Mouse (Mus musculus) heart, postnatal 0 days (tissue): Measurements from ENCODE around the gene Ext2. TPM values are rescaled to one million over a fixed set of nuclear protein-coding genes. Genes with fewer than 3 reads are reported as not detected.

ENCODE experiments used
- ATAC-seq: fragments of 200-750 bp; cut with Nextera tagmentation; 2 replicates; pipeline ENCODE4 v1.8.0; 2017; ENCODE audit warnings: low read depth, moderate number of reproducible peaks, moderate library complexity; ENCODE audit not compliant: insufficient read depth
- DNase-seq: peaks from one replicate; pipeline ENCODE4 v3.0.0-alpha.2; 2016; ENCODE audit warnings: low spot score
- H3K27ac ChIP-seq: fragments of 300-500 bp; sonication (generic); 2 replicates; pipeline ENCODE4 v1.5.1; 2014; ENCODE audit warnings: low read depth, mild to moderate bottlenecking
- H3K27me3 ChIP-seq: fragments of 300-500 bp; sonication (generic); 2 replicates; pipeline ENCODE4 v1.6.1; 2014; ENCODE audit warnings: low read length, mixed read lengths; ENCODE audit not compliant: control insufficient read depth, insufficient read depth
- H3K36me3 ChIP-seq: fragments of 300-500 bp; sonication (generic); replicated peaks from 2 replicates; pipeline ENCODE4 v1.6.1; 2014; ENCODE audit warnings: low read length, mixed read lengths; ENCODE audit not compliant: control insufficient read depth, insufficient read depth
- H3K4me1 ChIP-seq: fragments of 300-500 bp; sonication (generic); 2 replicates; pipeline ENCODE4 v1.6.1; 2014; ENCODE audit warnings: antibody characterized with exemption; ENCODE audit not compliant: control insufficient read depth, insufficient read depth
- H3K4me2 ChIP-seq: fragments of 300-500 bp; sonication (generic); 2 replicates; pipeline ENCODE4 v1.6.1; 2014; ENCODE audit warnings: low read depth, mild to moderate bottlenecking, low read length, moderate library complexity
- H3K4me3 ChIP-seq: fragments of 300-500 bp; sonication (generic); 2 replicates; pipeline ENCODE4 v1.5.1; 2014; ENCODE audit warnings: low read depth, low read length
- H3K9ac ChIP-seq: fragments of 300-500 bp; sonication (generic); replicated peaks from 2 replicates; pipeline ENCODE4 v1.6.1; 2014; ENCODE audit warnings: low read depth, low read length, mixed read lengths
- H3K9me3 ChIP-seq: fragments of 300-500 bp; sonication (generic); replicated peaks from 2 replicates; pipeline ENCODE4 v1.6.1; 2016; ENCODE audit warnings: low read length; ENCODE audit not compliant: control insufficient read depth
- CTCF ChIP-seq: IDR thresholded peaks from 2 replicates; pipeline ENCODE4 v1.5.1; 2016; ENCODE audit warnings: antibody characterized with exemption, control low read depth, low read depth
- EP300 ChIP-seq: IDR thresholded peaks from 2 replicates; pipeline ENCODE4 v1.6.1; 2016; ENCODE audit warnings: antibody characterized with exemption, low read depth
- WGBS: fragments of 180-500 bp; shearing (Covaris S2); extraction: QIAGEN DNeasy Blood & Tissue Kit; methylation state at CpG from one replicate; pipeline ENCODE4 v1.1.7; 2014; 5-methylcytosine and 5-hydroxymethylcytosine counted together
- polyA plus RNA-seq: library from polyadenylated mRNA; unstranded; fragments of >200 nt; fragmentation: Nextera tagmentation; extraction: Ambion mirVana; gene quantifications from 2 replicates; pipeline ENCODE4 v1.2.1, GENCODE M21; 2015
- total RNA-seq: library from RNA; depleted of rRNA; stranded (reverse); fragments of >200 nt; gene quantifications from 2 replicates; pipeline ENCODE4 v1.2.3, GENCODE M21; 2014; ENCODE audit warnings: low replicate concordance

The Ext2 gene
- total and polyA plus RNA-seq, 2 experiments from 2014 or later, result 32.8 to 40.3 TPM

DNA sequence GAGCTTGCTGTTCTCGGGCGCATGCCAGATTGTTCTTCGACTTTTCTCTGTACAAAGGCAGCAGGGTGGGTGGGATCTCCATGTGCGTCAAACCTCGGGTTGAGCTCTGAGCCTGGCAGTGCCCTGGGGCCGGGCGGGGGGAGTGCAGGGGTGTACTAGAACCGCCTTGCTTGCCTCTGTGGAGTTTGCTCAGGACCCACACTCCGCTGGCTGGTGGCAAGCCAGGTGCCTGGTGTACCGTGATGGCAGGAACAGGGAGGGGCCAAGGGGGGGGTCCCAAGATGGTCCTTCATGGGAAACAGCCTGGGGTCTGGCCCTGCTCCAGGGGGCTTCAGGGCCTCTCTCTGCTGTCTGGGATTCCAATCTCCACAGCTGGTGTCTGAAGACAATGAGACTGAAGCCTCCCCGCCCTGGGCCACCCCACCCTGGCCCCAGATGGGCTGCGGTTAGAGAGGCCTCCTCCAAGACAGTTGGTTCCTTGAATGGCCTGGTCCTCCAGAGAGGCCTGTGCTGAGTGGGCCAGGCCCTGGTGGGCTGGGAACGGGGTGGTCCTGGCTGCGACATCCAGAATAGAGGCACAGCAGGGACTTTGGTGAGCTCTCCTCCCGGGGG lies 150.7 kb downstream of the Ext2 start:
- Histone ChIP-seq H3K27ac (no peak overlapping the region), H3K4me2 (no peak overlapping the region), H3K9me3 (no peaks in the 10 kb centered on the region), H3K9ac (no peak overlapping the region), H3K27me3 (no peaks in the 10 kb centered on the region), H3K4me3 (no peak overlapping the region), H3K36me3 (no peaks in the 10 kb centered on the region), H3K4me1 (no peaks in the 10 kb centered on the region)
- no peak for TF ChIP-seq CTCF
- no peak for TF ChIP-seq EP300
- no peak for DNase-seq
- 80% methylated on average over 14 of the region's 15 CpGs for WGBS
- no peak for ATAC-seq

DNA sequence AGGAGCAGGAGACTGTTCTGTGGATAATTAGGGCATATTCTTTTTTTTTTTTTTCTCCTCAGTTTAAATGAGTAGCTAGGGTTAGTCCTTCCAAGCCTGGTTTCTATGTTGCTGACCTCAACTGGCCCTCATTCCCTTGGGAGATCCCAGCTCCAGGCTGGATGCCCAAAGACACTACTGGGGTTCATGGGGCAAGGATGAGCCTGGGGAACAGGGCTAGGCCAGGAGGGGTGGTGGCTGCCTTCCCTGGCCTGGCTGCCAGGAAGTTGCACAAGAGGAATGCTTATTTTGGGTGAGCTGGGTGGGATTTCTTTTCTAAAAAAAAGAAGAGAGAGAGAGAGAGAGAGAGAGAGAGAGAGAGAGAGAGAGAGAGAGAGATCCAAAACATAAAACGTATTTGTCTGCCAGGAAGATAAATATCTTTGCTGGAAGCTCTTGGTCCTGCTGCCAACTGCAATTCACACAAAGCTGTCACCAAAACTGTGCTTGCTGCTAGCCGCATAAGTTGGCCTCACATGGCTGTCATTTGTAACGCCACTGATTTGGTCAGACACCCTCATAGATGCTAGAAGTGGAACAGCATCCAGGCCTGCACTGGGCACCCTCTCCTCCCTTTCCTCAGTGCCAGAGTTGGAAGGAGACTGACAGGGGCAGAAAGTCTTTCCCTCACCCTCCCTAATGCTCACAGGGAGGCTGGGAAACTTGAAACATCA lies 156.1 kb downstream of the Ext2 start:
- DNase-seq (no peak), ATAC-seq (no peak)
- Histone ChIP-seq H3K27me3 (no peaks in the 10 kb centered on the region), H3K9me3 (no peaks in the 10 kb centered on the region), H3K4me1 (no peaks in the 10 kb centered on the region), H3K4me3 (no peak overlapping the region), H3K27ac (no peak overlapping the region), H3K9ac (no peak overlapping the region), H3K36me3 (no peaks in the 10 kb centered on the region), H3K4me2 (no peak overlapping the region)
- WGBS, result 43% methylated on average over 3 of the region's 3 CpGs
- no peak for TF ChIP-seq CTCF

DNA sequence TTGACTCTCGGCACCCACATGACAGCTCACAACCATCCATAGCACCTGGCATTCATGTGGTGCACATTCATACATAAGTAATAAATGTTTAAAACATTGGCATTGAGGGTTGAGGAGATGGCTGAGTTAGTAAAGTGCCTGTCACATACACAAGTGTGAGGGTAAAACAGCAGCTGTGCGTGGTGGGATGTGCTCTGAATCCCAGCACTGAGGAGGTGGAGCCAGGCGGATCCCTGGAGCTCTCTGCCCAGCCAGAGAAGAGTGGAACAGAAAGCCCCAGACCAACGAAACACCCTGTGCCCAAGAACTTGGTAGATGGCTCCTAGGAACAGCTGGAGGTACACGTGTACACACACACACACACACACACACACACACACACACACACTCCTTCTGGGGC lies 156.9 kb downstream of the Ext2 start:
- H3K4me1 ChIP-seq, result no peaks in the 10 kb centered on the region
- no peaks in the 10 kb centered on the region for H3K9me3 ChIP-seq
- DNase-seq, result no peak
- no peak overlapping the region for H3K4me2 ChIP-seq
- no peak overlapping the region for H3K9ac ChIP-seq
- no peak overlapping the region for H3K4me3 ChIP-seq
- no peak overlapping the region for H3K27ac ChIP-seq
- TF ChIP-seq EP300 (no peak), CTCF (no peak)
- no peaks in the 10 kb centered on the region for H3K27me3 ChIP-seq
- no peak for ATAC-seq
- H3K36me3 ChIP-seq, result no peaks in the 10 kb centered on the region
- 82% methylated on average over 5 of the region's 5 CpGs for WGBS

DNA sequence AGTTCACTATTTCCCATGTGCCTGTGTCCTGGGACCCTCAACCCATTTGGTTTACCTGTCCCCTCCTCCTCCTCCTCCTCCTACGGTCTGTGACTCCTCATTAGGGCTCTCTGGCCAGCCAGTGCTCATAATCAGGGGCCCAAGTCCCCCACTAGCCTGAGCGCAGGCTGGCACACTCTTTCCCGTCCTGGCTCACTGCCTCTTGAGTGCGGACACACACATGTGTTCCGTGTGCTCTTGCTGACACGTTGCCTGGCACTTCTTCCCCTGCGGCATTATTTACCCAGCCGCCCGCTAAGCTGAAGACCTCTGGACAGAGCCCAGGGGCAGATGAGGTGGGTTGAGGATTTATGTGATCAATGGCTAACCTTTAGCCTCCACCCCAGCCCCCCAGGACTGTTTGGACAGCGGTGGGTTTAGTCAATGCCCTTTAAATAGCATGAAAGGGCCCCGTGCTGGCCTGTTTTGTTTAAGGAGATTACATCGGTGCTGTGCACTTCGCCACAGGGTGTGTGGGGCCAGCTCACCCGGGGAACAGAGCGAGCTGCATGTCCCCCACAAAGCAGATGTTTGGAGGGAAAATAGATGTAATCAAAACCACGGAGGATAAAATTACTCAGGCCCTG lies 160.0 kb downstream of the Ext2 start:
- no peak overlapping the region for H3K4me2 ChIP-seq
- DNase-seq (no peak), ATAC-seq (no peak)
- TF ChIP-seq EP300, result no peak
- TF ChIP-seq CTCF, result no peak
- H3K36me3 ChIP-seq, result no peaks in the 10 kb centered on the region
- H3K4me3 ChIP-seq, result no peak overlapping the region
- no peaks in the 10 kb centered on the region for H3K4me1 ChIP-seq
- no peaks in the 10 kb centered on the region for H3K9me3 ChIP-seq
- 45% methylated on average over 16 of the region's 16 CpGs for WGBS
- H3K27me3 ChIP-seq, result no peaks in the 10 kb centered on the region
- H3K27ac ChIP-seq, result no peak overlapping the region
- no peak overlapping the region for H3K9ac ChIP-seq

DNA sequence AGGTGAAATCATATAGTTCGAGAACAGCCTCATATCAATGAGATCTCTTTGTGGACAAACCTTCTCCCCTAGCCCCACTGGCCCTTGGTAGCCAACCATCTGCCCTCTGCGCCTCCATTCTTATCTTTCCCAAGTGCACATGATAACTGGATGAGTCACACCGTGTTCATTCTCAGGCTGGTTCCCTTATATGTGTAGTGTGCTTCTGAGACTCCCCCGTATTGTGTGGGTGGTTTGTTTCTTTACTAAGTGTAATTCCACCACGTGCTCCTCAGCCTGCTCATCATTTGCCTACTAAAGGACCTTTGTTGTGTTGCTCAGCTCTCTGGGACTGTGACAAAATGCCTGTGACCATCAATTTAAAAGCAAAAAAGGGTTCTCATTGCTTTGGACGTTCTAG lies 161.3 kb downstream of the Ext2 start:
- 61% methylated on average over 6 of the region's 6 CpGs for WGBS
- no peaks in the 10 kb centered on the region for H3K36me3 ChIP-seq
- H3K4me1 ChIP-seq, result no peaks in the 10 kb centered on the region
- no peak for ATAC-seq
- no peak overlapping the region for H3K27ac ChIP-seq
- H3K4me3 ChIP-seq, result no peak overlapping the region
- no peak overlapping the region for H3K4me2 ChIP-seq
- DNase-seq, result no peak
- H3K9ac ChIP-seq, result no peak overlapping the region
- no peaks in the 10 kb centered on the region for H3K27me3 ChIP-seq
- TF ChIP-seq EP300 (no peak), CTCF (no peak)
- H3K9me3 ChIP-seq, result no peaks in the 10 kb centered on the region
